Mouse (Mus musculus) mesoderm, embryonic 11.5 days (tissue): ENCODE measurements around the gene Elmod1.

Experiments
- DNase-seq: peaks from one replicate; pipeline ENCODE4 v3.0.0-alpha.2; 2012; ENCODE audit warnings: low read depth, low spot score

Gene Elmod1

GRCm38 (mm10) chr9:53910331-53910730 is 64.8 kb downstream of the Elmod1 start:
- no peak for DNase-seq

GRCm38 (mm10) chr9:53906798-53907197 is 68.3 kb downstream of the Elmod1 start:
- no peak for DNase-seq

- peak; percentile 13 for DNase-seq
These were observed 69.7 kb downstream of the Elmod1 start for GRCm38 (mm10) chr9:53905418-53905817.

GRCm38 (mm10) chr9:53903215-53903842 is 71.8 kb downstream of the Elmod1 start:
- no peak for DNase-seq

- no peak for DNase-seq
These were observed 75.3 kb downstream of the Elmod1 start for GRCm38 (mm10) chr9:53899836-53900235.

GRCm38 (mm10) chr9:53895827-53896226 is 79.3 kb downstream of the Elmod1 start:
- DNase-seq, result no peak

GRCm38 (mm10) chr9:53890075-53890474 is 85.0 kb downstream of the Elmod1 start:
- peak; percentile 43 for DNase-seq

GRCm38 (mm10) chr9:53883588-53884280 is 91.4 kb downstream of the Elmod1 start:
- DNase-seq, result no peak

GRCm38 (mm10) chr9:53877423-53877822 is 97.7 kb downstream of the Elmod1 start:
- DNase-seq, result no peak

GRCm38 (mm10) chr9:53873239-53873638 is 101.9 kb downstream of the Elmod1 start:
- no peak for DNase-seq
